Mouse (Mus musculus) bone marrow macrophage, adult 2 months (primary cell): ENCODE results near the gene Glod4. TPM values are rescaled to one million over a fixed set of nuclear protein-coding genes. Genes with fewer than 3 reads are reported as not detected.

Experiments used
- H3K27ac ChIP-seq: 2 replicates; pipeline ENCODE4 v1.5.1; 2012; ENCODE audit warnings: low read depth, low read length; ENCODE audit not compliant: insufficient read depth
- H3K4me1 ChIP-seq: 2 replicates; pipeline ENCODE4 v1.6.1; 2012; ENCODE audit warnings: low read length; ENCODE audit not compliant: control insufficient read depth, insufficient read depth
- H3K4me3 ChIP-seq: 2 replicates; pipeline ENCODE4 v1.5.1; 2012; ENCODE audit warnings: mild to moderate bottlenecking, low read length, moderate library complexity; ENCODE audit not compliant: insufficient read depth
- CTCF ChIP-seq: IDR thresholded peaks from 2 replicates; pipeline ENCODE4 v1.5.1; 2012; ENCODE audit warnings: low read depth, mild to moderate bottlenecking, low read length, moderate library complexity
- POLR2A ChIP-seq: IDR thresholded peaks from 2 replicates; pipeline ENCODE4 v1.6.1; 2012; ENCODE audit warnings: mild to moderate bottlenecking, low read depth, low read length, borderline replicate concordance
- polyA plus RNA-seq: library from polyadenylated mRNA; stranded (reverse); fragments of >200 nt; gene quantifications from 2 replicates; pipeline ENCODE4 v1.2.4, GENCODE M21; 2012; ENCODE audit not compliant: missing spikeins, insufficient read depth, insufficient read length

Gene Glod4
- polyA plus RNA-seq, 1 experiment = 53.4 TPM

DNA sequence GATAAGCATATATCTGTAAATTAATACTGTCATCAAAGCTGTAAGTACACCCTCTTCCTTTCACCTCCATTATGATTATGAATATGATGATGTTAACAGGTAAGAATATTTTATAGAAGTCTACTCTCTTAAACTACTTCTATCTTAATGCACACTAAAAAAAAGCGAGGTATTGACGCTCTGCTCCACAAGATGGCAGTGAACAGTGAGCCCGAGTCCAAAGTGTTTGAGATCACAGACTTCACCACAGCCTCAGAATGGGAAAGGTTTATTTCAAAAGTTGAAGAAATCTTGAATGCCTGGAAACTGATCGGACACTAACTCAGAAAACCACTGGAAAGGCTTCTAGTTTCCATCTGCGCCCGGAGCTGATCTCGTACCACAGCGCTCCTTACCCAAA lies 149.9 kb downstream of the Glod4 start:
- no peak overlapping the region for H3K4me3 ChIP-seq
- TF ChIP-seq CTCF = no peak
- no peak for TF ChIP-seq POLR2A
- no peak overlapping the region for H3K27ac ChIP-seq
- H3K4me1 ChIP-seq = peaks cover 16% of the 10 kb centered on the region

DNA sequence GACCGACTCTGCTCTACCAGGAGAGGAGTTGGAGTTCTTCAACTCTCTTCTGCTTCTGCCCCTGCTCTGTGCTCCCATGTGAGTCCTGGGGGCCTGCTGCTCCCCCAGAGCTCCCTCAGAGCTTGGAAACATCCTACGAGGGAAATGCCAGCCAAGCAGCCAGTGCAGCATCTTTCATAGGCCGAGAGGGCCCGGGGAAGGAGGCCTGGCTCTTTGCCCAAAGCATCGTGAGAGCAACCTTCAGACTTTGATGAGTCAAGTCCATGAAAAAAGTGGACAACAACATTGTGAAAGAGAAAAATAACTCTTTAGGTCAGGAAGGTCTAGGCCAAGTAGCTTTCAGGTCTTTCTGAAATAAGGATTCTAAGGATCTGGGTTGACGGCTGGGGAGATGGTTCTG lies 153.7 kb downstream of the Glod4 start:
- Histone ChIP-seq H3K4me3 (no peak overlapping the region), H3K27ac (no peak overlapping the region), H3K4me1 (peaks cover 32% of the 10 kb centered on the region)
- peak; percentile 11; the same call in 1 of the 2 replicates for TF ChIP-seq CTCF
- TF ChIP-seq POLR2A = no peak

DNA sequence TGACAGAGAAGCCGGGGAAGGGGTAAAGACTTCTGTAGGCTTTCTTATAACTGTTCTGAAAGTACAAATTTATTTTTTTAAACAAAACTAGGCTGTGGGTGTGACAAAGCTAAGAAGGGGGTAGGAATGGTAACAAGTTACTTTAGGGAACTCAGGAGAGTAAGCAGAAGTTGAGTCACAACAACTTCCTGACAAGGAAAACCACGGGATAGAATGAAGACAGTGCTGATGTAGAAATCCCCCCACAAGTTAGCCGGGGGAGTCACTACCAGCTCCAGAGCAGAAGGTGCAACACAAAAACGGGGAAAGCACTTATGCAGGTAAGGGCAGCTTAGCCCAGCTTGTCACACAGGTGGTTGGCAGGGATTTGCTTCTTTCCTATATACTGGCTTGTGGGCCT lies 155.0 kb downstream of the Glod4 start:
- Histone ChIP-seq H3K27ac (peak overlapping the region; percentile 24; the same call in 1 of the 2 replicates), H3K4me3 (no peak overlapping the region), H3K4me1 (peaks cover 32% of the 10 kb centered on the region)
- TF ChIP-seq CTCF (no peak), POLR2A (no peak)

DNA sequence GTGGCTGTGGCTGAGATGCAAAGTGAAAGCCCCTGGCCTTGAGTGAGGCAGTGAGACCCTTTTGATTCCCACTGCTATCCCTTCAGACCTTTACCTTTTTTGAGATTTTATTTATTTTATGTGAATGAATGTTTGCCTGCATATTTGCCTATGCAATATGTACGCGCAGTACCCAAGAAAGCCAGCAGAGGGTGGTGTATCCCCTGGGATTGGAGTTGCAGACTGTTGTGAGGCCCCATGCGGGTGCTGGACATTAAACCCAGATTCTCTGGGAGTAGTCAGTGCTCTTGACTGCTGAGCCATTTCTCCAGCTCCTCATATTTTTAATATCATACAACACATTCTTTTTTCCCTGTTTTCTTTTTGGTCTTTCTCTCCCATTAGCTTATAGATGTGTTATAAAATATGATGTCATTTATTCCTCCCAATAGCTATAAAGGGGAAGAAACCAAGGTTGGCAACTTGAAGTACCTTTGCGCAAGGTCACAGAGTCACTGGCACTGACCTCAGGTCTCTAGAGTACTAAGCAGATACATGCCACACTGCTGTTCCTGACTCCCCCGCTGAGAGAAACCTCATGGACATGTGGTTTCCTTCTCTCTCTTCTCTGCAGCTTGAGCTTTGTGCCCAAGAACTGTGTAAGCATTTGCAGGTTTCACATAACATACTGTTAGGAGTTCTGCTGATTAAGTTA lies 157.5 kb downstream of the Glod4 start:
- peaks cover 32% of the 10 kb centered on the region for H3K4me1 ChIP-seq
- no peak for TF ChIP-seq POLR2A
- peak; percentile 70 for TF ChIP-seq CTCF
- H3K4me3 ChIP-seq = no peak overlapping the region
- H3K27ac ChIP-seq = no peak overlapping the region

DNA sequence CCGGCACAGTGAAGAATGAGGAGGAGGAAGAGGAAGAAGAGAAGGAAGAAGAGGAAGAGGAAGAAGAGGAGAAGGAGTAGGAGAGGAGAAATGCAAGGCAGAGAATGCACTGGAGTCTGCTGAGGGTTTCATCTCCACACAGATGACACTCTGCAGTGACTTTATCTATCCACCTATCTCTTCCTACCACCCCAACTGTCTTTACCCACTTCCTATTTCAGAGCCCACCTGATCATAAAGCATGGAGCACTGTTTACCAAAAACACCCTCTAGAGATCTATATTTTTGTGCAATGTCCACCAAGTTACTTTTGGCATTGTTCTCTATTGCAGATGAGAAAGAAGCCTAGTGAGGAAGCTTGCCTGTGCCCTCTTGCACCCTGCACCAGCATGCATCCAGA lies 158.6 kb downstream of the Glod4 start:
- H3K4me3 ChIP-seq = no peak overlapping the region
- H3K27ac ChIP-seq = no peak overlapping the region
- peaks cover 30% of the 10 kb centered on the region for H3K4me1 ChIP-seq
- no peak for TF ChIP-seq CTCF
- TF ChIP-seq POLR2A = no peak

DNA sequence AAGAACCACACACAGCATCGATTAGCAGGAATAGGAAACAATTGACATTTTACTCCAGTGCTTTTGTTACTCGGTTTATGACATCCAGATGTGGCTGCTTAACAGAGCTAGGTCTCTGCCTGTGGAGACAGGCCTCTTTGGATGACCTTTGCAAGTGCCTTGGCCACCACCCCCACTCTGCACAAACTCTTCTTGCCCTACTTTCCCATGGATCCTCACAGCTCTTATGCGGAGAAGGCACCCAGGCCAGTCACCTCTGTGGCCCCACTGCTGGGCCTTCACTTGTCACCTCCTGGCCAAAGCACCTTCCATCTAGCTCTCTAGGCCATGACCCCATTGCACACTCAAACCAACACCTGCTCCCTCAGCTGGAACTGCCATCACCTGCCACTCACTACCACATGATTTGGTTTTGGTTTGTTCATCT lies 159.6 kb downstream of the Glod4 start:
- Histone ChIP-seq H3K4me1 (peaks cover 20% of the 10 kb centered on the region), H3K27ac (no peak overlapping the region), H3K4me3 (no peak overlapping the region)
- TF ChIP-seq POLR2A (no peak), CTCF (no peak)

DNA sequence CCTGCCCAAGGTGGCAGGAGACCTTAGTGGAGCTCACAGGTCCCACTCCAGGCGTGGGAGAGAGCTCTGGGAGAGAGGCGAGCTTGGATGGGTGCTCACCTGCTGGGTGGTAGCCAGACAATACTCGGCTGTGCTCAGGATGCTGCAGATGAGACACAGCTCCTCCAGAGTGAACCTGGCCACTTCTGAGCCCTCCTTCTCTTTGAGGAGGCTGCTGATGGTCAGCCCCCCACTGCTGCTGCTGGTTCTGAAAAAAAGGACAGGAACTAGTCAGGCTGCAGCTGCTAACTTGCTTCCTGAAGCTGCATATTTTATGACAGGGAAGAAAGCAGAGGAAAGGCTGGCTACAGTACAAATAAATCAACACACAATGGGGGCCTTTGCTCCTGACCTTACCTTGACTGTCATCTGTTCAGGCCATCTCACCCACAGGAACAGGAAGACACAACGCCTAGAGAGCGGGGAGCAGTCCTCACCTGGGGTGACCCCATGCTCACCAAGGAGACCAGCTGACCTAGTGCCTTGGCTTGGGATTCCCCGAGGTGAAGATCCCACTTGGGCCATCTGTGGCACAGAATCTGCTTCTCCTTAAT lies 162.4 kb downstream of the Glod4 start:
- no peaks in the 10 kb centered on the region for H3K4me1 ChIP-seq
- TF ChIP-seq CTCF = no peak
- TF ChIP-seq POLR2A = no peak
- H3K27ac ChIP-seq = no peak overlapping the region
- H3K4me3 ChIP-seq = no peak overlapping the region

DNA sequence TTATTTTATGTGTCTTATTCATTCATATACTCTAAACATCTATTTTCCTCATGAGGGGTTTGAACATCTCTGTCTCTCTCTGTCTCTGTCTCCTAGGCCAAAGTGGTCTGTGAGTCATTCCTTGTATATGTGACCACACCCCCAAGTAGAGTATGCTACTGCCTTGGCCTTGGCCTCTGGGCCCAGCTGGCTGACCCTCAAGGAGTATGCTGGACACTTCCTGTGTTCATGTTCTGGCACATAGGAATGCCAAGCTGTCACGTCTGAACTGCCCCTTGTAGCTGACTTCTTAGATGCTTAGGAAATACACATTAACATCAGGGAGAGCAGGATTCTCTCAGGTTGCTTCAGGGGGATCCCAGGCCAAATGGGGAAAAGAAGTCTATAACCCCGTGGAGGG lies 163.2 kb downstream of the Glod4 start:
- no peak overlapping the region for H3K4me3 ChIP-seq
- H3K27ac ChIP-seq = no peak overlapping the region
- TF ChIP-seq CTCF (no peak), POLR2A (no peak)
- no peaks in the 10 kb centered on the region for H3K4me1 ChIP-seq

DNA sequence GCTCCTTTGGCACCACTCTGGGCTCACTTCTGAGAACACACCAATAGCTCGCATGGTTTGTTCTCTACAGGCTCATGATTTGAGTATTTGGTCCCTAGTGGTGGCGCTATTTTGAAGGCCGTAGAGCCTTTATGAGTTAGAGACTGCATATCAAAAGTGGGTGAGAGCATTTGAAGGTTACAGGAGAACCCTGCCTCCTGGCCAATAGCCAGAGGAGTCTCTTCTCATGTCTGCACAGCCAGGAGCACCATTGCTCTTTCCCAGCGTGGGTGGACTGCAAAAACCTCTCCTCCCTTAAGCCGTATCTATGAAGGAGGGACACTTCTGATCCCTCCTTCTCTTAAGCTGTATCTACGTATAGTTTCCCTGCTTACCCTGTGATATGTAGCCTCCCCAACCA lies 166.2 kb downstream of the Glod4 start:
- H3K4me3 ChIP-seq = no peak overlapping the region
- H3K4me1 ChIP-seq = no peaks in the 10 kb centered on the region
- no peak for TF ChIP-seq CTCF
- TF ChIP-seq POLR2A = no peak
- no peak overlapping the region for H3K27ac ChIP-seq

DNA sequence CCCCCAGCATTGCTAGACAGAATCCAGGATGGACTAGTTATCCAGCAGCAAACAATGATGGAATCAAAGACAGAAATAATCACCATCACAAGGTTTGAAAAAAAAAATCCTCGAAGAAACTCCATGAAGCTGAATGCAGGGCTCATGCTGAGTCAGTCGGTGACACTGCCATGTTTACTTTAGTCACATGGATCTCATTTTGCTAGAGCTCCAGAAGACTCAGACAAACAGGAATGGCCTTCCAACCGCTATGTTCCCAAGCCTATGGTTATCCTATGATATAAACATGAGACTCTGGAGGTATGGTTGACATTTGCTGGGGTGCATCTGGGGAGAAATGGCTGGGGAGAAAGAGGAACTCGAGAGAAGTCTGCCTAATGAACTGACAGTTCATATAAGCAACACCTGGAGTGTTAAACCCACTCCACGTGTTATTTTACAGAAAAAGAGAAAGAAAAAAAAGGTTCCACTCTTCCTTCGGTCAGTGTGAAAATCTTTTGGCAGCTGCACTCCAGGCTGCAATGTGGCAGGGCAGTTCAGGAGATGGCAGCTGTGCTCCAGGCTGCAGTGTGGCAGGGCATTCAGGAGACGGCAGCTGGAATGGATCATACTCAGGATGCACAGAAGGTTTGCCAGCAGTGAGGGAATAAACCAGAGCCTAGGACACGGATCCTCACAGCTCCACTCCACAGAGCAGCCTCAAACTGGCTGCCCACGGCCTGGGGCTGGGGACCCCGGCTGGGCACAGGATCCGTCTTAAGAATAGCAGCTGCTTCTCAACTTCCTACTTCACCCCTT lies 169.0 kb downstream of the Glod4 start:
- no peak overlapping the region for H3K27ac ChIP-seq
- TF ChIP-seq CTCF = no peak
- no peak for TF ChIP-seq POLR2A
- H3K4me1 ChIP-seq = no peaks in the 10 kb centered on the region
- no peak overlapping the region for H3K4me3 ChIP-seq

Other genes with a start within 250 kb of the Glod4 start
- not detected in 2 replicates for gene 1700016K19Rik, start 243.8 kb downstream of the Glod4 start, polyA plus RNA-seq
- gene Rflnb, start 215.9 kb downstream of the Glod4 start, polyA plus RNA-seq = not detected in 2 replicates
- 40.7 and 47.9 TPM in 2 replicates for gene Vps53, start 64.1 kb downstream of the Glod4 start, polyA plus RNA-seq
- gene Fam57a, start 64.1 kb downstream of the Glod4 start, polyA plus RNA-seq = 2.1 and 3.8 TPM in 2 replicates
- not detected in 2 replicates for gene Dbil5, start 26.1 kb downstream of the Glod4 start, polyA plus RNA-seq
- 1.6 and 3.2 TPM in 2 replicates for gene Gemin4, start 26.1 kb downstream of the Glod4 start, polyA plus RNA-seq
- gene Mrm3, start within 50 bp of the Glod4 start, polyA plus RNA-seq = 3.2 and 3.4 TPM in 2 replicates
- 0.35 TPM in 1 of 2 replicates, not detected in the other for gene Nxn, start 155.4 kb upstream of the Glod4 start, polyA plus RNA-seq
- gene Timm22, start 163.2 kb upstream of the Glod4 start, polyA plus RNA-seq = 15.1 and 15.5 TPM in 2 replicates